Mouse (Mus musculus) natural killer cell, adult 2 months (primary cell): ENCODE data around the gene Kansl1.
A peak's percentile ranks its signal among the peaks of the same experiment; 100 is the strongest.

Experiments used
- DNase-seq, 2 experiments: peaks; one replicate each; pipeline ENCODE4 v3.0.0; 2022; ENCODE audit warnings: low spot score in 2 of 2

The Kansl1 gene

DNA sequence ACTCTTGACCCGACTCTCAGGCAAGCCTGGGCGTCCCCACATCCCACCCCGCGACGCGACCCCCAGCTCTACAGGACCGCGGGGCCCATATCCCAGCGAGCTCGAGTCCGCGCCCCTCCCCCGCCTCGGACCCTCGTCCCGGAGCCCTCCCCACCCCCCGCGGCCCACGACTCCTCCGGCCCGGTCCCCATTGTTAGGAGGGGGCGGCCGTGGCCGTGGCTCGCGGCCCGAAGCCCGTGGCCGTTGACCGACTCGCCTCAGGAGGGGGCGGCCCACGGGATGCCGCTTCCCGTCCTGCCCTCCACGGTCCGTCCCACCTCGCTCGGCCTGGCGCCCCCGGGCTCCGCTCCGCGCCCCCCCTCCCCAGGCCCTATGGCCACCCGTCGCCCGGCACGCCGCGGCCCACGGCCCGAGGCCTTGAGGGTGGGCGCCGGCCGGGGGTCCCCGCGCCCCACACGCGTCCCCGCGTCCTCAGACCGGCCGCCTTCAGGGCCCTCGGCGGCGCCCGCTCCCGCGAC is at the start of gene Kansl1:
TSS of gene Kansl1 (minus strand) at position 111 of the 518 bp plus-strand sequence.
- no peak for DNase-seq

DNA sequence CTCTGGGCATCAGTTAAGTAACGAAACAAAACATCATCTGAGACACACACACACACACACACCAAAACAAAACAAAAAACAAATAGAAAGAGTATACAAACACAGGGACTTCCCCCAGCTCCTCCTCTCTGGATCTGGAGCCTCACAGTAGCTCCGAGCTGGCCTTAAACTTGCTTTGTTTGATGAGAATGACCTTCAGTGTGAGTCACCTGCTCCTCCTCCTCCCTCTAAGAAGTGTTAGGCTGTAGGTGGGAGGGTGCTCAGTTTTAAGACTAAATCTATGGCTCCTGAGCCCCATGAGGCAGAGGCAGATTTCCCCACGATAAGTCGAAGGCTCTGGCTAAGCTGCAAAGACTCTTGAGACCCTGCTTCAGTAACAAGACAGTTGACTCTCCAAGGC is 43.8 kb upstream of the Kansl1 start:
- DNase-seq, result no peak

DNA sequence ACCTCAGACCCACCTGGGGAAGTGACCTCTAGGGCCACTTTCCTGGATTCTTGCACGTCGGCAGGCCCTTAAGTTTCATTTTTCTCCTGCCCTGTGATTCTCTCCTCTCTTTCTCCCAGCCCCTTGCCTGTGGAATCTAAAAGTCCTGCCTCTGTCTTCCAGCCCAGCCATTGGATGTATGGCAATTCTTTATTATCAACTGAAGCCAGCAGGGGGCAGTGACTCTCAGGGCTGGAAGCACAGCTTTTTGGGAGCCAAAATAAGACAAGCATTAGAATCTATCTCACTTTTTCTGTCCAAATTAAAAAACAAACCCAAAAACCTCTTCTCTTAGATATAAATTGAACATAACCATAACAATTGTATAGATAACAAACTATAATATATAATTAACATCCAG is 41.9 kb upstream of the Kansl1 start:
- DNase-seq, result peak in 1 of 2 experiments; percentile 11

- no peak for DNase-seq
These were observed 39.8 kb upstream of the Kansl1 start for GRCm38 (mm10) chr11:104508455-104508854.

DNA sequence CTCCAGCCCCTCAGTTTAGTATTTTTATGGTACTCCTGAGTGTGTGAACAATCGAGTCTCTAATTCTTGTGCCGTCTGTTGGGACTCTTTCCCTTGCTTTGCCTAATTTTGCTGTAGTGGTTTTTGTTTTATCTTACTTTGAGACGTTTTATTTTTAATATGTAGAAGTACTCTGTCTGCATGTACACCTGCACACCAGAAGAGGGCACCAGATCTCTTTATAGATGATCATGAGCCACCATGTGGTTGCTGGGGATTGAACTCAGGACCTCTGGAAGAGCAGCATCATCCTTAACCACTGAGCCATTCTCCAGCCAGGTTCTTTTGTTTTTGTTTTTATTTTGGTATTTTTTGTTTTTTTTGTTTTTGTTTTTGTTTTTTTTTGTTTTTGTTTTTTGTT is 19.6 kb upstream of the Kansl1 start:
- DNase-seq, result no peak

- no peak for DNase-seq
These were observed 13.3 kb upstream of the Kansl1 start for GRCm38 (mm10) chr11:104481971-104482370.

DNA sequence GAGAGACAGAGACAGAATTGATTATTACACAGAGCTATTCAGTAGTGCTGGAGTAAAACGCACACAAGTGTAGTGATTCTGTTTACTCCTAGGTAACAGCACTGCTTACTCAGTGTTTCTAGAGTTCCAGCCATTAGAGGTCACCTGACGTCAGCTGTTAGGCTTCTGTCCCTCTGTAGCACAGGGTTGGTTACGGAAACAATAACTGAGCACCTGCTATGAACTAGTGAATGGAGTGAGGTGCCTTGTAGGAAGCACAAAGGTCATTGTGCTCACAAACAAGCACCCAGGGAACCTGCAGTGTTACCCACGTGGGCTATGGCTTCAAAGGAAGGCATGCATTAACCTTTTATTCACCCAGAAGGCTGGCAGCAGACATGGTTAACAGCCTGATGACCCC is 10.8 kb upstream of the Kansl1 start:
- no peak for DNase-seq

DNA sequence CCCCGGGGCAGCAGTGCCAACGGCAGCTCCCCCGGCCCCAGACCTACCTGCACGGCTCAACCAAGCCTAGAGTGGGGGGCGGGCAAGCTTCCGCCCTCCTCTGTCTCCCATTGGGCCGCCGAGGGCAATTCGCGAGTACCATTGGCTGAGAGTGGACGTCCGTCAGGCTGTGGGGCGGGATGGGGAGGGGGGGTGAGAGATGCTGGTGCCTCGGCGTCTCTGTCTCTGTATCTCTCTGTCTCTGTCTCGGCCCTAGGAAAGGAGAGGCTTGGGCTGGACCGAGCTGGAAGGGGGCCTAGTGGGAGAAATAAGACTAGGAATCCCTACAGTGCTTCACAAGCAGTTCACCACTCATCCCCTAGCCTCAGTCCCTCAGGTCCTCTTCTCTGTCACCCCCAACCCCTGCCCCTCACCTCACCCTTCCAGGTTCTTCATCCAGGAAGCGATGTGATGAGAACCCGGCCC is 742 bp upstream of the Kansl1 start:
- DNase-seq, result peak; percentile 82 to 86

- DNase-seq, result no peak
These were observed 963 bp downstream of the Kansl1 start for GRCm38 (mm10) chr11:104467698-104468097.

DNA sequence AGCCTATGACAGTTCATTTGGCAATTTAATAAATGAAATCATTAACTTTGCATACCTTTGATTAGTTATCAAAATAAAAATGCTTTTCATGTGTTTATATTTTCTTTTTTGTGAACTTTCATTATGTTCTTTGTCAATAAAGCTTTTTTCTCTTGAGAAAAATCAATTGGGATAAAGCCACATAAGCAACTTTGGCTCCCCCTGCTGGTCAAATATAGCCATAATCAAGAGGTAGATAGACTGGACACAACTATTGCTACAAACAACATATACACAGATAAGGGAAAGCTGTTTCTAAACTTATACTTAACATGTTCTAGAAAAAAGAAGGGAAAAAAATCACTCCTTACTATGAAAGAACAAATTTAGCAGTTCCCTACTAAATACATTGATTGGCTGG is 7.1 kb downstream of the Kansl1 start:
- peak; percentile 63 to 73 for DNase-seq

- no peak for DNase-seq
These were observed 9.0 kb downstream of the Kansl1 start for GRCm38 (mm10) chr11:104459671-104460070.

DNA sequence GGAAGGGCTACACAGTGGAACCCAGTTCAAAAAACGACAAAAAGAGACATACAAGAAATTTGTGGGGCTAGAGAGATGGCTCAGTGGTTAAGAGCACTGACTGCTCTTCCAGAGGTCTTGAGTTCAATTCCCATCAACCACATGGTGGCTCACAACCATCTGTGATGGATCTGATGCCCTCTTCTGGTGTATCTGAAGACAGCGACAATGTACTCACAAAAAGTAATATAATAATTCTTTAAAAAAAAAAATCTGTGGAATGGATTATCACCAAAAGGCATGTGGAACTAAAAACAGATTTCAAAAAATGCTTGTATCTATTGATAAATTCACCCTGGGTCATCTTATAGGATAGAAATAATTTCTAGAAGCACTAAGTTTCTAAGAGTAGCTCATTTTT is 10.2 kb downstream of the Kansl1 start:
- no peak for DNase-seq

DNA sequence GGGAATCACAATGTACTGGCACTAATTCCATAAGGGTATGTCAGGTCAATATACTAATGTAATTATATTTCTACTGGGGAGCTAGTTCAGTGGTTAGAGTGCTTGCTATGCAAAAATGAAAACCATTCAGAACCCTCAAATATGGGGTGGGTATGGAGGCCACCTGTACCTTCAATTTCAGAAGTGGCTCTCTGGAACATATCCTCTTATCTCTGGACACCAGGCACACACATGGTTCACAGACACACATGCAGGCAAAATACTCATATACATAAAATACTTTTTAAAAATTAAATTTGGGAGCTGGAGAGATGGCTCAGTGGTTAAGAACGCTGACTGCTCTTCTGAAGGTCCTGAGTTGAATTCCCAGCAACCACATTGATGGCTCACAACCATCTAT is 16.0 kb downstream of the Kansl1 start:
- DNase-seq, result no peak

DNA sequence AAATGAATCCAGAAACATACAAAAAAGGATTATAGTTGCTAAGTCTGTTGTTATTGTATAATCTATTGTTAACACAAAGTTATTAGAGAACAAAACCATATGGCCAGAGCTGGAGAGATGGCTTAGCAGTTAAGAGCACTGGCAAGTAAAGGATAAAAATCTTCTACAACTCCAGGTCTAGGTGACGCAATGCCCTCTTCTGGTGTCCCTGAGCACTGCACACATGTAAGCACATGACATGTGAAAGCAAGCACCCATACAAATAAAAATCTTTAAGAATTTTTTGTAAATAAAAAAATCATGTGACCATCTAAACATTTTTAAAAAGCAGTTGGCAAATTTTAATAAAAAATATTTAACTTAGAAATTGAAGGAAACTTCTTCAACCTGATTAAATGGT is 17.4 kb downstream of the Kansl1 start:
- DNase-seq, result peak; percentile 26 to 40

DNA sequence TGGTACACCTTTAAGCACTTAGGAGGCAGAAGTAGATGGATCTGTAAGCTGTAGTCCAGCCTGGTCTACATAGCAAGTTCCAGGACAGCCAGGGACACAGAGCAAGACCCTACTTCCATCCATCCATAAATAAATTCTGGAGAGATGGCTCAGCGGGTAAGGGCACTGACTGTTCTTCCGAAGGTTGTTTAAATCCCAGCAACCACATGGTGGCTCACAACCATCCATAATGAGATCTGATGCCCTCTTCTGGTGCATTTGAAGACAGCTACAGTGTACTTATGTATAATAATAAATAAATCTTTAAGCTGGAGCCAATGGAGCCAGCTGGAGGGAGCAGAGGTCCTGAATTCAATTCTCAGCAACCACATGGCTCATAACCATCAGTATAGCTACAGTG is 20.2 kb downstream of the Kansl1 start:
- DNase-seq, result peak in 1 of 2 experiments; percentile 25

GRCm38 (mm10) chr11:104445538-104445937 is 23.1 kb downstream of the Kansl1 start:
- no peak for DNase-seq

DNA sequence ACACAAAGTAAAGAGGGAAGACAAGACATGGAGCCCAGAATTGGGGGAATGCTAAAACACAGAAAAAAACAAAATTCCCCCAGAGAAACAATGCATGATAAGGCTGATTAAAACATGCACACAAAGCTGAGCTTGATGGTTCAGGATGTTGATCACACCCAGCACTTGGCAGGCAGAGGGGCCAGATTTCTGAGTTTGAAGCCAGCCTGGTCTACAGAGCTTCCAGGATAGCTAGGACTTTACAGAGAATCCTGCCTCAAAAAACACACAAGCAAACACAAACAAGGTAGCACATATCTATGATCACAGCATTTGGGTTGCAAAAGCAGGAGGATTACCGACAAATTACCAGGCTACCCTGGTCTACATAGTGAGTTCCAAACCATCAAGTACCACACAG is 23.6 kb downstream of the Kansl1 start:
- DNase-seq, result no peak

- peak in 1 of 2 experiments; percentile 34 for DNase-seq
These were observed 25.3 kb downstream of the Kansl1 start for GRCm38 (mm10) chr11:104443359-104443758.

GRCm38 (mm10) chr11:104442333-104443136 is 26.1 kb downstream of the Kansl1 start:
- DNase-seq, result peak; percentile 90 to 94

DNA sequence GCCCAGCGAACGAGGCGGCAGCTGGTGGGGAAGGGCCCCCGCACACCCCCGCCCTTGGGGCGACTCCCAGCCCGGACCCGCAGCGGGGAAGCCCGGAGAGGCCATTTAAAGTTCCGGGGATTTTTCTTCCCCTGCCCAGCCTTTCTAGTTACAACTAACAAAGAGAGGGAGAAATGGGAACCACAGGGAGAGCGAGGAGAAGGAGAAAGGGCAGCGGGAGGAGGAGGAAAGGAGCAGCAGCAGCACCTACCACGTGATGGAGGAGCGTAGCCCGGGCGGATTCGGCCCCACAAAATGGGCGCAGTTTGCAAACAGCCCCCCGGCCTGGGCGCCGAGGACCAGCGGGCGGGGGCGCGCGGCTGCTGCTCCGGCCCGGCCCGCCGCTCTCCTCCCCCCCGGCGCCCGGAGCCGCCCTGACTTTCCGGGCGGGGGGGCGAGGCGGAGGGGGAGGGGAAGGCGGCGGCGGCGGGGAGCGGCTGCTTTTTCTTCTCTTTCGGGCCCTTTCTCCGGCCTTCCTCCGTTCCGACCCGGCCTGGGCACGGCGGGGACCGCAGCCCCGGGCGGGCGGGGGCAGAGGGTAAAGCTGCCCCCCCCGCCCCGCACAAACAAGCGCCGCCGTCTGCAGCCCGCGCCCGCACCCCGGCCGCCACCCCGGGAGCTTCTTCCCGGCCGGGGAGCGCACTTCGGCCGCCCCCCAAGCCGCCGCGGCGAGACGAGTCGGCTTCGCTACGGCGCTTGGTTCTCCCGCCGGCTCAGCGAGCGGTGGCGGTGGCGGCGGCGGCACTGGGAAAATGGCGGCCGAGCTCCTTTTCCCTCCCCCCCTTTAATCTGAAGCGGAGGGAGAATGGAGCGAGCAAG is 27.0 kb downstream of the Kansl1 start:
- DNase-seq, result peak; percentile 65 to 67

DNA sequence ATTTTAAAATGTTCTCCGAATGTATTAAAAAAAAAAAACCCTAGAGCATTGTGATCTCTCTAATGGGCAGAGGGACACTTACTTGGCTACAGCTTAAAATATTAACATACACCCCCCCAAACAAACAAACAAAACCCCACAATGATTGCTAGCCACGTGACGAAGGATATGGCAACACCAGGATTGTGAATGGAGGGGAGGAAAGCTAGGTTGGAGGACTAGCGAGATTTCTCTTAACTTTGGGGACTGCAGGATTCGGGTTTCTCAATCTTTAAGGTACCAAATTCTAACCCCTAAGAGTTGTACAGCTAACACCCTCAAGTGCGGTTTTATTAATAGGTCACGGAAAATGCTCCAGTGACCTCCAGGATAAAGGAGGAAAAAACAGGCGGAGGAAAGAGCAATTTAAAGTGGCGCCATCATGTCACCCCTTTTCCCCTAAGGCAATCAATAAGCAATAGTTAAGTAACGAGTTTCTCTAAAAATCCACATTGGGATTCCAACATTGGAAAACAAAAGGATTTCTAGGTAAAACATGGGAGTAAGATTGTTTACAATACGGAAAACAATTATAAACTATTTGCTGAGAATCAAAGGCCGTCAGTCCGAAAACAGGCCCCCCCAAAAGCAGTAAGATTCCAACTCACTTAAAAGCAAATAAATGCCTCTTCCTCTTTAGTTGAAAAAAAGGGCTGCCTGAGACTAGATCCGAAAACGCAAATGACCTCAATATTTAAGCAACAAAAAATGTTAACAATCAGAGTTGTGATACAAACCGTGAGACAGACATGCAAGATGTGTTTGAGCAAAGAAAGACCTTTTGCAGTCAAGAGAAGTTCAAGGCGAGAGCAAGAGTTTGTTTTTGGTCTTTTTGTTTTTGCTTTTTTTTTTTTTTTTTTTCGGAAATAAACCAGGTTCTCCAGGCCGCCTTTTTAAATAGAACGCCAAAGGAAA is 27.9 kb downstream of the Kansl1 start:
- no peak for DNase-seq
